Mouse (Mus musculus): ENCODE data around the gene Ttc41.

Gene Ttc41

DNA sequence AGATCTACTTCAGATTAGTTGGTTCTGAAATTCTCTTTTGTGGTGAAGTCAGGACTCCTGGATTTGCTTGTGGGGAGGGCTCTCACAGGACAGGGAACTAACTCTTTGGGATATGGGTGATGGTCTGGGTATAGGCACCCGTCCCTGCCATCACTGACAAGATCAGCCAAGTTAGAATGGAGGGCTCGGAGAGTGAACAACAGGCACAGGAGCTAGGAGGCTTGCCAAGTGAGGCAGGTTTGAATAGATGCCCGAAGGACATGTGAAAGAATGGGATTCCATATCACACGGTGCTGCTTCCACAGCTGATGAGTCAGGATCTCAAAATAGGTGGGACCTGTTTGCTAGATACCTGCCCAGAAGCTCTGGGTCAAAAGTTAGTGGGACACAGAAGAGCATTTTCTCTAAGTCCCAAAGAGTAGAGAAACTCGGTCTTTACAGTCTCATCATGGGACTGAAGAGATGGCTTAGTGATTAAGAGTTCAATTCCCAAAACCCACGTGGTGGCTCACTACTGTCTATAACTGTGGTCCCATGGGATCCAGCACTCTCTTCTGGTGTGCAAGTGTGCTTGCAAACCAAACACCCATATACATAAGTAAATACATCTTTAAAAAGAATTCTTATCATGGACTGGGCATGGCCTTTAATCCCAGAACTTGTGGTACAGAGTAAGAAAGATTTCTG is 50.3 kb downstream of the Ttc41 start:
- DNase-seq: no peak

GRCm38 (mm10) chr10:86757724-86758123 is 52.1 kb downstream of the Ttc41 start:
- DNase-seq: no peak

GRCm38 (mm10) chr10:86758211-86758610 is 52.6 kb downstream of the Ttc41 start:
- no peak for DNase-seq

DNA sequence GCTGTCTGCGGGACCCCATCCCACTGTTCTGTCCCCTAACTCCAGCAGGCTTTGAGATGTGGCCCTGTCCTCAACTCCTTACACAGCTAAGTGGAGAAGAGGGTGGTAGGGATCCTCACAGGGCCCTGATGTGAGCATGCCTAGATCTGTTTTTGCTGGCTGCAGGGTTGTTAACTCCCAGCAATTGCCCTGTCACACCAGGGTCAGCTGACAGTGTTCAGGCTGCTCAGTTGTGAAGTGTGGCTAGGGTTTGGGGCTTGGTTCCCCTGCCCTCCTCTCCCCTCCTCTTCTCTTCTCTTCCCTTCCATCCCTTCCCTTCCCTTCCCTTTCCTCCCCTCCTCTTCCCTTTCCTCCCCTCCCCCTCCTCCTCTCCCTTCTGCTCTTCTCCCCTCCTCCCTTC is 55.6 kb downstream of the Ttc41 start:
- DNase-seq: no peak

DNA sequence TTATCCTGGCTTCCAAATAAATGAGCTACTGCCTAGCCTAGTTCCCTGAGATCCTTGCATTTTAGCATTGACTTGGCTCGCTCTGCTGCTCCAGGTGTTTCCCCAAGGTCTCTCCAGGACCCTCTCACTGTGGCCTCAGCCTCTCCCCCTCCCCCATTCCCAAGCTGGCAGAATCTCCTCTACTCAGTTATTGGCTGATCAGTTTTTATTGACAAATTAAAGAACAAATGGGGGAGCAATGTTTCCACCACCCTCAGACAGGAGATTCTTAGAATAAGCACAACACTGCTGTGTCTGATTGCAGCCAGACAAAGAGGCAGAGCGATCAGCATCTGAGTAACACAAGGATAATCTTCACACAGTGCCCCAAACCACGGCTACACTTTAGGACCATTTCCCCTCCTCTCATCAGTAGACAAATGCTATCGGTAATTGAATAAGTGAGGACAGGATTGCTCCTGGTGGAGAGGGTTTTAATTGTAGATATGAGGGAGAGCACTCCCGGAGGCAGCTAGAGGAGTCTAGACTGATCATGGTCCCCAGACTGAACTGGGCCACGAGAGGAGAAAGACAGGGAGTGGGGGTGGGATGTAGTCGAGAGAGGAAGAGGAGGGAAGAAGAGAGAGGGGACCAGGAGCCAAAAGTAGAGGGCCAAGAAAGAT is 56.2 kb downstream of the Ttc41 start:
- no peak for DNase-seq

DNA sequence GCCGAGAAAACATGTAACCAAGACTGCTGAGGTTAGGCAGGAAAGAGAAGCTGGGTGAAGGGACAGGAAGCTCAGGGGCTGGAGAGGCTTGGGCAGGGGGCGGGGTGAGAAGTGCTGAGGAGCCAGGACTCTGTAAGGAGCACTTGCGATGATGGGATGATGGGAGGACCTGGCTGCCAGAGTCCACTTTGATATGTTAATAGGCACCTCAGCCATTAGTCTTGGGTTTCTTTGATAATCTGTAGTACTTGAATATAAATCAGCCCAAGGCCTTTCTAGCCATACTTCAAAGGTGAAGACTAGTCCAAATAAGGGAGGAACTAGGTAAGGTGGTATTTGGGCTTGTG is 56.7 kb downstream of the Ttc41 start:
- no peak for DNase-seq

DNA sequence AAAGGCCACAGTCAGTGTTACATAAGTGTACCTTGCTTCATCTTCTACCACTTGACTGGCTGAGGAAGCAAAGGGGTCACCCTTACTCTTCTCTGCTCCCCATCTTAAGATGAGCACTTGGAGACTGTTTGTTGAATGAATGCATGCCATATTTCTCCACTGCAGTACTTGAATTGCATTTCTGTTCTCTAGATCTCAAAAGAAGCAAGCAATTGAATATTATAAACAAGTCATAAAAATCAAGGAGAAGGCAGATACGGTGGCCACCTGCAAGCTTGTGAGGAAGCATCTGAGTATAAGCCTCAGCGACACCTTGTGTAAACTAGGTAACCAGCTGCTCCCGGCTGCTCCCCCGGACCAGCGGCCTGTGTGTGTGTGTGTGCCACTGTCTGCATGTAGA is 58.1 kb downstream of the Ttc41 start, which contains the start of gene Gm49358:
TSS of gene Gm49358 (plus strand) at position 301 of the 400 bp plus-strand sequence.
- no peak for DNase-seq

GRCm38 (mm10) chr10:86765344-86765966 is 59.8 kb downstream of the Ttc41 start:
- no peak for DNase-seq

DNA sequence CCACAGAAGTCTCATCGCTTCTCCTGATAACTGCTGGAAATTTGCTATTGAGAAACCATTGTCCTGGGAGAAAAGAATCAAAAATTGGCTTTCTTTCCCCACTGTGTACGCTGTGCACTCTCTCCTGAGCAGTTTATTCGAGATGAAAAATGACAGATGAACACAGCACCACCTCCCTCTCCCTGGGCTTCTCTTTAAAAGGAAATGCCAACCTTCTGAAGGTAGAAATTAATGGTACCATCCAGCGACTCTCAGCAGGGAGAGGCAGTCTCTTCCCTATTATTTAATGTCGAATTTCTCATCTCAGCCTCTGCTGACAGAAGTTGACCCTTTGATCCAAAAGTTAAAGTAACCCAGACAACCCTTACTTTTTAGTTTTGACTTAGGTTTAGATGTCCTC is 63.6 kb downstream of the Ttc41 start:
- DNase-seq: no peak

GRCm38 (mm10) chr10:86769797-86770196 is 64.2 kb downstream of the Ttc41 start:
- DNase-seq: no peak

- DNase-seq: no peak
Observed at GRCm38 (mm10) chr10:86771701-86772100, 66.1 kb downstream of the Ttc41 start.

DNA sequence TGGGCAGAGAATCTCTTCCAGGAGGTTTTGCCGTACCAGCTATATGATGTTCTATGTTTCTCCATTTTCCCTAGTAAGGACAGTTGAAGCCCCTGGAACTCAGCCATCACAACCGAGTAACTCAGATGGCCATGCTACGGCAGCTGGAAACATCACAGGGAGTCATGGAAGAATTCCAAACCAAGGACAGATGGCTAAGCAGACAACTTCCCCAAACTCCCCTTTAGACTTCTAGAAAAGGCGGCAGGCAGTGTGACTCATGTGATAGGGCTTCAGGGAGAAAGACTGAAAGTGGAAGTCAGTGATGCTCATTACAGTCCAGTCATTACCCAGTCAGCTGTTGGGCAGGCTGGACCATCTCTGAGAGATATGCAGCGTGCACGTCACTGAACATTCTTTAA is 66.6 kb downstream of the Ttc41 start:
- DNase-seq: no peak

DNA sequence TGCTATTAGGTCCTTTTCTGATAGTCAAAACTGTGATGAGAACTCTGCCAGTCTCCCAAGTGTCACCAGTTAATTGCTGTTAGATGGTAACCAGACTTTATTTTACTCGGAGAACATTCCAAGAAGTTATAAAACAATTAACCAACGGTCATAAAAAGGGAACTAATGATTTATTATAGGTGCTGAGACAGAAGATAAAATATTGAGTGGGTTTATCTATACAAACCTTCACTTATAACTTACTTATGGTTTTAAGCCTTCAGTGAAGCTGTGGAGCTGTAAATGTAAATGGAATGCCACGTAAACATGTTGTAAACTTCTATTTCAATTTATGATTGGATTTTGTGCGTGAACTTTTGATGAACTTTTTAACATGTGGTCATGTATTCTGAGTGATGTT is 67.7 kb downstream of the Ttc41 start:
- DNase-seq: no peak

- no peak for DNase-seq
Observed at GRCm38 (mm10) chr10:86776281-86776680, 70.7 kb downstream of the Ttc41 start.

DNA sequence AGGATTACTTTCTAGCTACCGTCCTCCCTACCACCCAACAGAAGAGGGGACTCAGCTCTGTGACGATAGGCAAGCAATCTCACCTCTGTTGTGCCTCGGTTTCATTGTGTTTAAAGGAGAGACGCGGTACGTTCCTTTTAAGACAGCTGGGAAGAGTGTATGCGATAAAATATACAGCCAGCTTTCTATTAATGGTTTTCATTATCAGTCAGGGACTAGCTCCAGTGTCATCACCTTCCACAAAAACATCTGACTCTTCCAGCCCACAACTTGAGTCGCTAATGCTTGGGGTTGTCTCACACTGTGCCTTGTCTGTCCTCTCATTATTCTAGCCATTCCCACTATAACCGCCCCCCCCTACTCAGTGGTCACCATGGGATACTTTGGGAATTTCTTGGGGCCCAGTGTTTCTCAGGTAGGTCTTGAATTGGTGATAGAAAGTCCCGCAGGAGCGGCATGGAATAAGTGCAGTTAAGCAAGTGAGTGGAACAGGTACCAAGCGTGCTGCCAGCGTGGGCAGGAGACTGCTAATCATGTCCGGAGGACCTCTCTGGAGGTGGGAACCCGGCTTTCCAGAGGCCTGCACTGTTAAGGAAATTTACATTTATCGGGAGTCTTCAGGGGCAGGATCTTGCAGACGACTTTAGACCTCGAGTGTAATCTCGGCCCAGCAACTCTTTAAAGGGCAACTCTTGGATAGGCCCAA is 72.2 kb downstream of the Ttc41 start:
- no peak for DNase-seq

DNA sequence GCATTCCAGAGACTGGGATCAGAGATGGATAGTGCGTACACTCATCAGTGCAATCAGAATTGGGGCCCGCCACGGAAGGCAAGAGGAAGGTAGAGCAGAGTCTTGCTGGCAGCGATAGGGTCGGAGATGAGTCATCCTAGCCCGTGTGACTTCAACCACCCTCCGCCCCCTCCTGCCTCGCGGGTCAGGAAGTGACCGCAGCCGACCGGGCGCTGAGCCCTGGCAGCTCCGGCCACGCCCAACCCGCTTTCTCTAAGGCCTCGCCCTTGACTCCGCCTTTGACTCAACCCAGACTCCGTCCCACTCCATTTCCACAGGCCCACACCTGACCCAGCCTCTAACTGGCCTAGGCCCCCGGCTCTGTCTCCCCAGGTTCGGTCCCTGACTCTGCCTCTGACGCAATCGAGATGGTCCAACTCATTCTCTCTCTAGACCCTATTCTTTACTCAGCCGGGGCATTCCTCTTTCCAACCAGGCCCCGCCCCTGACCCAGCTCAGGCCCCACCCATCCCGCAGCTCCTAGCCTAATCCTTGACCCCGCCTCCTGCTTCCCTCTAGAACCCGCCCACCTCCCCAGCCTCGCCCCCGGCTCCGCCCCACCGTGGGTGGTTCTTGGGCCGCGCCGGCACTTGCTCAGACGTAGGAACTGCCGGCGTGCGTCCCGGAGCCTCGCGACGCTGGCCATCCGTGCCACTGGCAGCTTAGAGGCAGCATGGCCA is 72.9 kb downstream of the Ttc41 start, which contains the start of gene Nt5dc3:
TSS of gene Nt5dc3 (plus strand) at position 608 of the 719 bp plus-strand sequence.
- DNase-seq: peak; percentile 95 to 96

- DNase-seq: peak in 1 of 2 experiments; percentile 50
Observed at GRCm38 (mm10) chr10:86779117-86779755, 73.6 kb downstream of the Ttc41 start.

DNA sequence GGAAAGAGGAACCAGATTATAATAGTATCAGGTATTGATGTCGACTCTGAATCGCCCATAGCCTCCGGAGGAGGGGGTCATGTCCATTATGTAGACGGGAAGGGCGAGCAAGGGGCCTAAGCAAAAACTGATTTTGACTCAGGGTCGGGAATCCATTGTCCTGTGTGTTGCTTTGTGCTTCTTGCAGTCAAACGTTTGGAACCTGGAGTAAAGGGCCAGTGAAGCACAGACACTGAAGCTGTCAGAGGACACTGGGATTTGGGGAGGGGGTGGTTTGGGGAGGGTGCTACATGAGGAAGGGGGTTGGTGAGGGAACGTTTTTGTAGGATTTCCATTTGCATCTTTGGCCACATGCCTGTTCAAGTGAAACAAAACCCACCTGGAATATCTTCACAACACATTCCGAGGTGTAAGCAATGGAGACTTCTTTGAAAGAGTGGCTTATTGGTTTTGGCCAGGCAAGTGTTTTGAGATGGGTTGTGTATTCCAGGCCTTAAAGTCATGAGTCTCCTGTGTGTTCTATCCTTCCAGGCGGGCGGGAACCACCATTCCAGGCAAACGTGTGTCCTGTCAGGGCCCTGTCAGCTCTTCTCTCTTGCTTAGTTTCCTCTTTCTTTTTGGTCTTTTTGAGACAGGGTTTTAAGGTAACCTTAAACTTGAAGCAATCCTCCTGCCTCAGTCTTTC is 74.3 kb downstream of the Ttc41 start:
- DNase-seq: no peak

- no peak for DNase-seq
Observed at GRCm38 (mm10) chr10:86781641-86782040, 76.0 kb downstream of the Ttc41 start.

GRCm38 (mm10) chr10:86782656-86783055 is 77.0 kb downstream of the Ttc41 start:
- DNase-seq: no peak

- DNase-seq: no peak
Observed at GRCm38 (mm10) chr10:86783561-86783960, 78.0 kb downstream of the Ttc41 start.

Data from cerebellum, postnatal 36 days (tissue).